Mouse (Mus musculus) cerebellum, adult 2 months (tissue): Measurements from ENCODE around the gene Nxpe5. TPM values are rescaled to one million over a fixed set of nuclear protein-coding genes. Genes with fewer than 3 reads are reported as not detected.

Experiments used
- DNase-seq, 2 experiments: peaks; one replicate each; pipeline ENCODE4 v3.0.0; 2021
- H3K27ac ChIP-seq: fragments of 200-500 bp; 2 replicates; pipeline ENCODE4 v1.5.1; 2012; ENCODE audit warnings: low read length, control low read depth, inconsistent platforms; ENCODE audit not compliant: insufficient read depth
- H3K27me3 ChIP-seq: fragments of 200-500 bp; 2 replicates; pipeline ENCODE4 v1.6.1; 2012; ENCODE audit warnings: inconsistent platforms, mild to moderate bottlenecking, low read length, moderate library complexity; ENCODE audit not compliant: control insufficient read depth, insufficient read depth
- H3K4me1 ChIP-seq: fragments of 200-500 bp; 2 replicates; pipeline ENCODE4 v1.6.1; 2011; ENCODE audit warnings: low read length; ENCODE audit not compliant: control insufficient read depth, insufficient read depth
- H3K4me3 ChIP-seq: fragments of 200-500 bp; replicated peaks from 2 replicates; pipeline ENCODE3; 2011; ENCODE audit warnings: mild to moderate bottlenecking, low read depth, low read length, control low read depth; ENCODE audit not compliant: insufficient read depth
- CTCF ChIP-seq: fragments of 200-500 bp; IDR thresholded peaks from 2 replicates; pipeline ENCODE4 v1.5.1; 2011; ENCODE audit warnings: low read depth, mild to moderate bottlenecking, control low read depth, low read length, moderate library complexity, borderline replicate concordance; ENCODE audit not compliant: insufficient read depth
- POLR2A ChIP-seq: fragments of 200-500 bp; IDR thresholded peaks from 2 replicates; pipeline ENCODE4 v1.6.1; 2011; ENCODE audit warnings: low read length, control low read depth, borderline replicate concordance; ENCODE audit not compliant: insufficient read depth
- WGBS: fragments of 180-500 bp; shearing (Covaris S2); methylation state at CpG from one replicate; pipeline ENCODE4 v1.1.7; 2018; 5-methylcytosine and 5-hydroxymethylcytosine counted together
- polyA plus RNA-seq: library from polyadenylated mRNA; depleted of rRNA; stranded (reverse); fragments of >200 nt; gene quantifications from 2 replicates; pipeline ENCODE4 v1.2.3, GENCODE M21; 2012; rRNA removed

The Nxpe5 gene
- polyA plus RNA-seq: not detected in 2 replicates

DNA sequence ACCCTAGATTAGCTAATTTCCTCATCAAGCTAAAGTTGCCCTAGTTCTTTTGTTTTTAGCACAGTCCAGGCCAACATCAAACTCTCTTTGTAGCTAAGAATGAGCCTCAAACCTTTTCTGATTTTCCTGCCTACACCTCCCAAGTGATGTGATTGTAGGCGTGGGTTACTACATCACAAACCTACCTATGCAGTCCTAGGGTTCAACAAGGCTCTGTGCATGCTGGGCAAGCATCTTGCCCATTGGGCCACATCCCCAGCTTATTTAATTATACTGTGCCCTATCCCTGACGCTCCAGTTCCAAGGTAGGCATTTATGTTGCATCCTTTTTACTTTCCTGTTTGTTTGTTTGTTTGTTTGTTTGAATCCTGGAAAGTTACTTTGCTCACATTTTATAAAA is at the start of gene Nxpe5:
Gene Nxpe5, plus strand, starts transcription at position 199 of the 400 bp plus-strand sequence.
- no peak for DNase-seq
- WGBS: 45% methylated on average over 2 of the region's 2 CpGs
- Histone ChIP-seq H3K4me1 (no peaks in the 10 kb centered on the region), H3K27ac (no peak within 1 kb of the TSS), H3K27me3 (no peaks in the 10 kb centered on the region; the same call in 1 of the 2 replicates), H3K4me3 (no peak within 1 kb of the TSS)
- TF ChIP-seq POLR2A (no peak), CTCF (no peak)

GRCm38 (mm10) chr5:138186950-138187638 is 38.6 kb upstream of the Nxpe5 start, which contains the start of the genes Taf6 and Cnpy4:
TSS of gene Taf6 (minus strand) at chr5:138187451.
TSS of gene Cnpy4 (plus strand) at chr5:138187485.
- Histone ChIP-seq H3K4me1 (no peaks in the 10 kb centered on the region), H3K27me3 (no peaks in the 10 kb centered on the region), H3K27ac (peak within 1 kb of the TSS; percentile 74), H3K4me3 (peak within 1 kb of the TSS; percentile 98)
- under 1% methylated on average over 31 of the region's 31 CpGs for WGBS
- peak; percentile 87 to 90 for DNase-seq
- TF ChIP-seq CTCF (no peak), POLR2A (peak; percentile 91)

DNA sequence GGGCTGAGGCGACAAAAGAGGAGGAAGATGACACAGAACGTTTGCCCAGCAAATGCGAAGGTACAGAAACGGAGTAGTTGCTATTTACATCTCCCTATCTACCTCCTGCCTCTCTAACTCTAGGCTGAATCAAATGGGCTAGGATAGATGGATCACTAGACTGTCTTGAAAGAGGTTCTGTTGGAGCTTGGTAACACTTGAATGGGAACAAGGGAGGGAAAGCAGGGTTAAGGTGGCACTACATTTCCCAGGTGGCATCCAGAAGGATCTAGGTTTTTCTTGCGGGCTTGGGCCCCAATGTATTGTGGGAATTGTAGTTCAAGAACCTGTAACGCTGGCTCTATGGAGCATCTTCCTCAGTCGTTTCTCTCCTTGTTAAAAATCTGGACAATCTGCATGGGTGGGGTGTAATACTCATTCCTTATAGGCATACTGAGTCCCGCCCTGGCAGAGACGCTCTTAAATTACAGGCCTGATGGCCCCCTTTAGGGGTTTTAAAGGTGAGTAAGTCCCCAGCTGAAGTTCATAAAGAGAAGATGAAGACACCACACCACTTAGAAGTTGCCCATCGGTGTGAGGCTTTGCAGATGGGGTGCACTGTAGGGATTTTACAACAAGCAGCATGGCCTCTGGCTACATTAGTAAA is 37.9 kb upstream of the Nxpe5 start:
- TF ChIP-seq CTCF (no peak), POLR2A (no peak)
- peak overlapping the region; percentile 98 for H3K4me3 ChIP-seq

DNA sequence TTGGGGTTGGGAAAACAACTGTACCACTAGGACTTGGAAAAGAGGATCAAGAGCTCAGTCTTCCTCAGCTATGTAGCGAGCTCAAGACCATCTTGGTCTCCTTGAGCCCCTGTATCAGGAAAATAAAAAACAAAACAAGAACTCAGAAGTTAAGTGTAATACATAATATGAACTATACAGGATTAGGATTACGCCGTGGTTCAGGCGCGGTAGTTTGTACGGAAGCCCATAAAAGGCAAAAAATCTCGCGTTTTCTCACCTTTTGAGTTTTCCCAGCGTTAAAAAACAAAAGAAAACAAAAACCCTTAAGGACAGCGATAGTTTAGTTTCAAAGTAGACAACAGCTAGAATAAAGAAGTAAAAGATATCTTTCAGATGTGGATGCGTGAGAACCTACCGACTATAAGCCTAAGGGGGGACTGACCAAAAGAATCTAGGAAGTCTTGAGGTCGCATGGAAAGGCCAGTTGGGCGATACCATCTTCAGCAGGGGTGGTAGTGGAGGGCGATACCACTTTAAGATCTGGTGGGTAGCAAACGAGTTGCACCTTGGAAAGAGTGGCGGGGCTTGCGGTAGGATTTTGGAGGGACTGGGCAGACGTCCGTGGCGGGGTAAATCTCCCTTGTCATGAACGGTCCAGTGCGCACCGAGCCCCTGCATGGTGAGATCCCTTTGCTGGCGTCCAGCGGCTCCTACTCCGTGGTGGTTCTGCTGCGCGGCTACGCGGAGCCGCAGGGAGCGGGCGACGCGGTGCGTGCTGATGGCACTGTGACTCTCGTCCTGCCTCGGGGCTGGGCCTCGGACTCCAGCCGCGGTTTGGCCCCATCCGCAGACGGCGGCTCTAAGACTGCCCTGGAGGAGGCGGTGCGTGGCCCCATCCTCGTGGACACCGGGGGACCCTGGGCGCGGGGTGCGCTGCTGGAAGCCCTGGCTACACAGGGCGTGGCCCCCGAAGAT is 31.6 kb upstream of the Nxpe5 start, which contains the start of gene Mblac1:
Gene Mblac1, plus strand, starts transcription at position 544 of the 957 bp plus-strand sequence.
- DNase-seq: peak; percentile 90 to 93
- 4% methylated on average over 54 of the region's 54 CpGs for WGBS
- peak within 1 kb of the TSS; percentile 98 for H3K4me3 ChIP-seq
- H3K4me1 ChIP-seq: no peaks in the 10 kb centered on the region
- H3K27ac ChIP-seq: peak within 1 kb of the TSS; percentile 99
- TF ChIP-seq POLR2A (peak; percentile 66), CTCF (no peak)
- H3K27me3 ChIP-seq: no peaks in the 10 kb centered on the region

More for the DNA sequence above, 37.9 kb upstream of the Nxpe5 start:
- WGBS: 0% methylated on average over 10 of the region's 10 CpGs
- peak overlapping the region; percentile 74 for H3K27ac ChIP-seq
- H3K27me3 ChIP-seq: no peaks in the 10 kb centered on the region
- DNase-seq: peak; percentile 76 to 88
- no peaks in the 10 kb centered on the region for H3K4me1 ChIP-seq

GRCm38 (mm10) chr5:138194755-138195345 is 30.8 kb upstream of the Nxpe5 start:
- H3K27ac ChIP-seq: peak overlapping the region; percentile 99
- no peaks in the 10 kb centered on the region for H3K4me1 ChIP-seq
- DNase-seq: peak in 1 of 2 experiments; percentile 49
- no peaks in the 10 kb centered on the region for H3K27me3 ChIP-seq
- TF ChIP-seq CTCF (no peak), POLR2A (no peak)
- peak overlapping the region; percentile 98 for H3K4me3 ChIP-seq
- WGBS: 1% methylated on average over 29 of the region's 29 CpGs

GRCm38 (mm10) chr5:138195463-138195862 is 30.2 kb upstream of the Nxpe5 start:
- TF ChIP-seq POLR2A (no peak), CTCF (no peak)
- Histone ChIP-seq H3K27me3 (no peaks in the 10 kb centered on the region), H3K4me1 (no peaks in the 10 kb centered on the region), H3K27ac (no peak overlapping the region), H3K4me3 (peak overlapping the region; percentile 98)
- 34% methylated on average over 7 of the region's 7 CpGs for WGBS
- DNase-seq: no peak

DNA sequence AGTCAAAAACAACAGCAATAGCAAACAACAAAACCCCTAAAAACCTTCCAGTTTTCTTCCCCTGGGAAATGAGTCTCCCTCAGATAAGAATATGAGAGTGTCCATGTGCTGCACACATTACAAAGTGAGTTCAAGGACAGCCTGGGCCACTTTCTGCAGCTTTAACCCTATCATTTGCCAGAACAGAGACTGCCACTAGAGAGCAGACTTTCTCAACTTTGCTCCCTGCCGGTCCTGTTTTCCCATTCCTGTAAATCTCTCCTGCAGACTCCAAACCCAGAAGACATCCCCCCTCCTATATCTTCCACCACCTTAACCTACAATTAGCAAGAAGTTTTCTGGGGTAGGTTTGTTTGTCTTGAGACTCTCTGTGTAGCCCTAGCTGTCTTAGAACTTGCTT is 26.1 kb upstream of the Nxpe5 start:
- no peaks in the 10 kb centered on the region for H3K27me3 ChIP-seq
- 3% methylated on average over 1 of the region's 1 CpGs for WGBS
- no peak for TF ChIP-seq POLR2A
- peak; percentile 45; the same call in 1 of the 2 replicates for TF ChIP-seq CTCF
- no peak overlapping the region for H3K27ac ChIP-seq
- DNase-seq: no peak
- H3K4me1 ChIP-seq: peaks cover 6% of the 10 kb centered on the region
- no peak overlapping the region for H3K4me3 ChIP-seq
